Mouse (Mus musculus): ENCODE measurements around the gene Atoh8. TPM values are rescaled to one million over a fixed set of nuclear protein-coding genes. Genes with fewer than 3 reads are reported as not detected.

Atoh8 gene
- polyA plus RNA-seq, 1 experiment: 34.4 TPM

- no peak for TF ChIP-seq CEBPB (IDR thresholded peaks at IDR 0.05; ENCODE audit: low read depth)
- no peak for TF ChIP-seq USF1 (IDR thresholded peaks at IDR 0.05; ENCODE audit: low read depth)
- TF ChIP-seq MAX (IDR thresholded peaks at IDR 0.05): no peak
- no peak for TF ChIP-seq MYOG (IDR thresholded peaks at IDR 0.05; ENCODE audit: control insufficient read depth, extremely low read depth, insufficient read length)
- TF ChIP-seq MYOD1 (IDR thresholded peaks at IDR 0.05; ENCODE audit: control insufficient read depth, insufficient read length, low read depth): no peak
- Histone ChIP-seq H3ac (ENCODE audit: control insufficient read depth, insufficient read length, low read depth) (no peak overlapping the region), H3K79me3 (ENCODE audit: low read depth) (no peaks in the 10 kb centered on the region), H3K27me3 (ENCODE audit: control insufficient read depth, insufficient read depth, insufficient read length) (no peaks in the 10 kb centered on the region), H3K4me3 (ENCODE audit: insufficient read depth, poor library complexity, severe bottlenecking) (no peak overlapping the region), H3K36me3 (ENCODE audit: control insufficient read depth, insufficient read depth) (no peaks in the 10 kb centered on the region), H3K79me2 (ENCODE audit: control insufficient read depth, insufficient read depth) (no peaks in the 10 kb centered on the region)
Observed at GRCm38 (mm10) chr6:72240042-72240441, 4.7 kb upstream of the Atoh8 start.

- Histone ChIP-seq H3K79me2 (ENCODE audit: control insufficient read depth, insufficient read depth) (peaks cover 20% of the 10 kb centered on the region), H3ac (ENCODE audit: control insufficient read depth, insufficient read length, low read depth) (no peak overlapping the region), H3K4me3 (ENCODE audit: insufficient read depth, poor library complexity, severe bottlenecking) (no peak overlapping the region), H3K36me3 (ENCODE audit: control insufficient read depth, insufficient read depth) (no peaks in the 10 kb centered on the region), H3K79me3 (ENCODE audit: low read depth) (peaks cover 8% of the 10 kb centered on the region), H3K27me3 (ENCODE audit: control insufficient read depth, insufficient read depth, insufficient read length) (no peaks in the 10 kb centered on the region)
- no peak for TF ChIP-seq MYOD1 (IDR thresholded peaks at IDR 0.05; ENCODE audit: control insufficient read depth, insufficient read length, low read depth)
- no peak for TF ChIP-seq MAX (IDR thresholded peaks at IDR 0.05)
- TF ChIP-seq MYOG (IDR thresholded peaks at IDR 0.05; ENCODE audit: control insufficient read depth, extremely low read depth, insufficient read length): no peak
- no peak for TF ChIP-seq USF1 (IDR thresholded peaks at IDR 0.05; ENCODE audit: low read depth)
- TF ChIP-seq FOSL1 (IDR thresholded peaks at IDR 0.05; ENCODE audit: insufficient read depth, low read length, poor library complexity, severe bottlenecking): no peak
- TF ChIP-seq CEBPB (IDR thresholded peaks at IDR 0.05; ENCODE audit: low read depth): no peak
- TF ChIP-seq CTCF (IDR thresholded peaks at IDR 0.05; ENCODE audit: control insufficient read depth, insufficient read depth, insufficient read length): no peak
Observed at GRCm38 (mm10) chr6:72237035-72237434, 1.7 kb upstream of the Atoh8 start.

- Histone ChIP-seq H3ac (ENCODE audit: control insufficient read depth, insufficient read length, low read depth) (peak overlapping the region; percentile 21), H3K79me2 (ENCODE audit: control insufficient read depth, insufficient read depth) (peaks cover 27% of the 10 kb centered on the region), H3K27me3 (ENCODE audit: control insufficient read depth, insufficient read depth, insufficient read length) (no peaks in the 10 kb centered on the region), H3K79me3 (ENCODE audit: low read depth) (peaks cover 11% of the 10 kb centered on the region), H3K4me3 (ENCODE audit: insufficient read depth, poor library complexity, severe bottlenecking) (no peak overlapping the region), H3K36me3 (ENCODE audit: control insufficient read depth, insufficient read depth) (no peaks in the 10 kb centered on the region)
- TF ChIP-seq MYOG (IDR thresholded peaks at IDR 0.05; ENCODE audit: control insufficient read depth, extremely low read depth, insufficient read length): no peak
- TF ChIP-seq FOSL1 (IDR thresholded peaks at IDR 0.05; ENCODE audit: insufficient read depth, low read length, poor library complexity, severe bottlenecking): no peak
- no peak for TF ChIP-seq MAX (IDR thresholded peaks at IDR 0.05)
- no peak for TF ChIP-seq CEBPB (IDR thresholded peaks at IDR 0.05; ENCODE audit: low read depth)
- TF ChIP-seq USF1 (IDR thresholded peaks at IDR 0.05; ENCODE audit: low read depth): no peak
- no peak for TF ChIP-seq CTCF (IDR thresholded peaks at IDR 0.05; ENCODE audit: control insufficient read depth, insufficient read depth, insufficient read length)
- no peak for TF ChIP-seq MYOD1 (IDR thresholded peaks at IDR 0.05; ENCODE audit: control insufficient read depth, insufficient read length, low read depth)
Observed at GRCm38 (mm10) chr6:72235807-72236407, 530 bp upstream of the Atoh8 start.

- H3K79me2 ChIP-seq (ENCODE audit: control insufficient read depth, insufficient read depth): peaks cover 39% of the 10 kb centered on the region
- H3K27me3 ChIP-seq (ENCODE audit: control insufficient read depth, insufficient read depth, insufficient read length): no peaks in the 10 kb centered on the region
- peak overlapping the region; percentile 71 for H3ac ChIP-seq (ENCODE audit: control insufficient read depth, insufficient read length, low read depth)
- H3K79me3 ChIP-seq (ENCODE audit: low read depth): peaks cover 11% of the 10 kb centered on the region
- no peaks in the 10 kb centered on the region for H3K36me3 ChIP-seq (ENCODE audit: control insufficient read depth, insufficient read depth)
- TF ChIP-seq CTCF (IDR thresholded peaks at IDR 0.05; ENCODE audit: control insufficient read depth, insufficient read depth, insufficient read length): no peak
- no peak for TF ChIP-seq MYOD1 (IDR thresholded peaks at IDR 0.05; ENCODE audit: control insufficient read depth, insufficient read length, low read depth)
- TF ChIP-seq MYOG (IDR thresholded peaks at IDR 0.05; ENCODE audit: control insufficient read depth, extremely low read depth, insufficient read length): no peak
- TF ChIP-seq USF1 (IDR thresholded peaks at IDR 0.05; ENCODE audit: low read depth): no peak
- TF ChIP-seq CEBPB (IDR thresholded peaks at IDR 0.05; ENCODE audit: low read depth): no peak
- TF ChIP-seq MAX (IDR thresholded peaks at IDR 0.05): no peak
- no peak for TF ChIP-seq FOSL1 (IDR thresholded peaks at IDR 0.05; ENCODE audit: insufficient read depth, low read length, poor library complexity, severe bottlenecking)
- H3K4me3 ChIP-seq (ENCODE audit: insufficient read depth, poor library complexity, severe bottlenecking): peak overlapping the region; percentile 61
Observed at GRCm38 (mm10) chr6:72234372-72235097, 842 bp downstream of the Atoh8 start.

- Histone ChIP-seq H3K79me3 (ENCODE audit: low read depth) (peaks cover 11% of the 10 kb centered on the region), H3ac (ENCODE audit: control insufficient read depth, insufficient read length, low read depth) (peak overlapping the region; percentile 71), H3K36me3 (ENCODE audit: control insufficient read depth, insufficient read depth) (no peaks in the 10 kb centered on the region), H3K27me3 (ENCODE audit: control insufficient read depth, insufficient read depth, insufficient read length) (no peaks in the 10 kb centered on the region), H3K79me2 (ENCODE audit: control insufficient read depth, insufficient read depth) (peaks cover 42% of the 10 kb centered on the region), H3K4me3 (ENCODE audit: insufficient read depth, poor library complexity, severe bottlenecking) (peak overlapping the region; percentile 61)
- TF ChIP-seq FOSL1 (IDR thresholded peaks at IDR 0.05; ENCODE audit: insufficient read depth, low read length, poor library complexity, severe bottlenecking): no peak
Observed at GRCm38 (mm10) chr6:72233950-72234349, 1.4 kb downstream of the Atoh8 start.

GRCm38 (mm10) chr6:72232870-72233269 is 2.5 kb downstream of the Atoh8 start:
- Histone ChIP-seq H3K4me3 (ENCODE audit: insufficient read depth, poor library complexity, severe bottlenecking) (peak overlapping the region; percentile 61), H3K79me2 (ENCODE audit: control insufficient read depth, insufficient read depth) (peaks cover 53% of the 10 kb centered on the region), H3K79me3 (ENCODE audit: low read depth) (peaks cover 11% of the 10 kb centered on the region), H3ac (ENCODE audit: control insufficient read depth, insufficient read length, low read depth) (peak overlapping the region; percentile 2), H3K36me3 (ENCODE audit: control insufficient read depth, insufficient read depth) (no peaks in the 10 kb centered on the region), H3K27me3 (ENCODE audit: control insufficient read depth, insufficient read depth, insufficient read length) (no peaks in the 10 kb centered on the region)
- TF ChIP-seq MAX (IDR thresholded peaks at IDR 0.05) (no peak), FOSL1 (IDR thresholded peaks at IDR 0.05; ENCODE audit: insufficient read depth, low read length, poor library complexity, severe bottlenecking) (no peak), CEBPB (IDR thresholded peaks at IDR 0.05; ENCODE audit: low read depth) (no peak), CTCF (IDR thresholded peaks at IDR 0.05; ENCODE audit: control insufficient read depth, insufficient read depth, insufficient read length) (no peak), MYOD1 (IDR thresholded peaks at IDR 0.05; ENCODE audit: control insufficient read depth, insufficient read length, low read depth) (no peak), MYOG (IDR thresholded peaks at IDR 0.05; ENCODE audit: control insufficient read depth, extremely low read depth, insufficient read length) (no peak), USF1 (IDR thresholded peaks at IDR 0.05; ENCODE audit: low read depth) (no peak)
